ENCODE assay signal across 9 mouse cellular contexts in the genomic region with DNA sequence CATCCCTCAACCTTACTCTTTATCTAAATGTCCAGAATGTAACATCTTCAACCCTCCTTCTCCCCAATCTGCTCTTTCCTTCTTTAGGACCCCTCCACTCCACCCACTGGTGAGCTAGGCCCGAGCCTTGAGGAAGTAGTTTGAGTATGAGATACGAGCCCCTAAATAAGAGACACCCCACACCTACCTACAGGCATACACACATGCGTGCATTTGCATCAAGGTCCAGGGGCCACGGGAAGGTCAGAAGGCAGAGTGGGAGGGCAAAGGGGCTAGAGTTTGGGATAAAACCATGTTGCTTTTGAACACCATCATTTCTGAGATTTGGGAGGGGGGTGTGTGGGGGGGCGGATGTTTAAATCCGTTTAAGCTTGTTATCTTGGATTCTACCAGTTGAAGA. TPM values are rescaled to one million over a fixed set of nuclear protein-coding genes. Genes with fewer than 3 reads are reported as not detected.
DNase-seq lines count a peak whose midpoint lies in the region; ATAC-seq and TF ChIP-seq lines count a peak whose summit lies in the region.
"Had no signal": no experiment of that assay in that cellular context is flagged by ENCODE, and none has a peak within 500 bp of the region (broad histone marks: within the 10 kb centered on the region; RNA-seq: fewer than 3 reads in every experiment).

No protein-coding gene starts in this region.

- H3K9me3 ChIP-seq in hindbrain, embryonic 15.5 days = no peaks in the 10 kb centered on the region
- H3K9me3 ChIP-seq: megakaryocyte, embryonic 14.5 days had no signal

- H3K79me2 ChIP-seq in myocyte (ENCODE audit: control insufficient read depth, insufficient read depth) = peaks cover 32% of the 10 kb centered on the region

- H3K4me2 ChIP-seq in hindbrain, embryonic 15.5 days = peak overlapping the region; percentile 93
- H3K4me2 ChIP-seq in myocyte (ENCODE audit: low read depth) = peak overlapping the region; percentile 87

- peak overlapping the region; percentile 80; the same call in 1 of the 2 replicates for H3K4me3 ChIP-seq in kidney, adult 2 months (ENCODE audit: insufficient read depth, low read depth, low read length)
- H3K4me3 ChIP-seq in hindbrain, embryonic 15.5 days = peak overlapping the region; percentile 93
- peak overlapping the region; percentile 80 for H3K4me3 ChIP-seq in myocyte

- TF ChIP-seq CTCF in kidney, adult 2 months (conservative IDR thresholded peaks at IDR 0.05; ENCODE audit: insufficient read depth, insufficient read length, low read depth, low read length) = no peak

- H3K4me1 ChIP-seq in kidney, adult 2 months (ENCODE audit: control insufficient read depth, insufficient read depth, low read length) = no peaks in the 10 kb centered on the region
- peaks cover 53% of the 10 kb centered on the region for H3K4me1 ChIP-seq in hindbrain, embryonic 15.5 days (replicated peaks)

- no peaks in the 10 kb centered on the region for H3K36me3 ChIP-seq in kidney, adult 2 months (ENCODE audit: control insufficient read depth, insufficient read depth, low read length)
- no peaks in the 10 kb centered on the region for H3K36me3 ChIP-seq in hindbrain, embryonic 15.5 days
- no peaks in the 10 kb centered on the region for H3K36me3 ChIP-seq in myocyte (ENCODE audit: control insufficient read depth, insufficient read depth)

- no peak for TF ChIP-seq POLR2A in kidney, adult 2 months (IDR thresholded peaks at IDR 0.05; ENCODE audit: low read depth, low read length)
- no peak for TF ChIP-seq POLR2A in myocyte (IDR thresholded peaks at IDR 0.05; ENCODE audit: insufficient read length, low read depth)

- no peak for ATAC-seq in hindbrain, embryonic 15.5 days (ENCODE audit: low FRiP score, low read depth)

- peak overlapping the region; percentile 87 for H3ac ChIP-seq in myocyte (ENCODE audit: control insufficient read depth, insufficient read length)

- H3K9ac ChIP-seq in hindbrain, embryonic 15.5 days = peak overlapping the region; percentile 98

- no peaks in the 10 kb centered on the region; the same call in 1 of the 2 replicates for H3K27me3 ChIP-seq in kidney, adult 2 months (replicated peaks; ENCODE audit: control insufficient read depth, insufficient read depth, low read length)
- H3K27me3 ChIP-seq in hindbrain, embryonic 15.5 days = no peaks in the 10 kb centered on the region
- no peaks in the 10 kb centered on the region for H3K27me3 ChIP-seq in myocyte (ENCODE audit: control insufficient read depth, insufficient read depth, insufficient read length)

- peak overlapping the region; percentile 12; the same call in 1 of the 2 replicates for H3K27ac ChIP-seq in kidney, adult 2 months (ENCODE audit: insufficient read depth, low read depth, low read length)
- H3K27ac ChIP-seq in hindbrain, embryonic 15.5 days (replicated peaks) = peak overlapping the region; percentile 99

- no peak for DNase-seq in kidney, adult 2 months
- DNase-seq in kidney, adult 8-10 months = no peak
- peak; percentile 60 for DNase-seq in embryo, embryonic 9.5 days (ENCODE audit: extremely low spot score)
- no peak for DNase-seq in urinary bladder, postnatal 25 days (ENCODE audit: low spot score)
- DNase-seq in cerebellum, adult 9-11 months = no peak
- DNase-seq in frontal cortex, postnatal 25 days (ENCODE audit: low spot score in 2 of 2) = no peak

- WGBS in kidney, adult 2 months = 49% methylated on average over 6 of the region's 6 CpGs
- WGBS in hindbrain, embryonic 15.5 days = 4% methylated on average over 6 of the region's 6 CpGs

TF ChIP-seq in myocyte, 11 proteins besides CTCF, POLR2A, EP300 and RAD21:
- TF ChIP-seq TCF3 (IDR thresholded peaks at IDR 0.05; ENCODE audit: insufficient read length, low read depth) = no peak
- no peak for TF ChIP-seq SRF (IDR thresholded peaks at IDR 0.05; ENCODE audit: control insufficient read depth, insufficient read length, low read depth)
- TF ChIP-seq CEBPB (IDR thresholded peaks at IDR 0.05; ENCODE audit: insufficient read depth, poor library complexity, severe bottlenecking) = no peak
- no peak for TF ChIP-seq MAX (IDR thresholded peaks at IDR 0.05; ENCODE audit: low read depth)
- TF ChIP-seq TCF12 (IDR thresholded peaks at IDR 0.05; ENCODE audit: insufficient read depth, poor library complexity, severe bottlenecking) = no peak
- TF ChIP-seq USF1 (IDR thresholded peaks at IDR 0.05; ENCODE audit: low read depth) = no peak
- TF ChIP-seq POLR2AphosphoS2 (IDR thresholded peaks at IDR 0.05; ENCODE audit: insufficient read length, low read depth) = no peak
- TF ChIP-seq MYOG (IDR thresholded peaks at IDR 0.05; ENCODE audit: control insufficient read depth in 1 of 3, insufficient read depth in 1 of 3, insufficient read length in 2 of 3, low read depth in 2 of 3) = no peak
- TF ChIP-seq E2F4 (IDR thresholded peaks at IDR 0.05; ENCODE audit: insufficient read depth) = no peak
- TF ChIP-seq MYOD1 (IDR thresholded peaks at IDR 0.05; ENCODE audit: control insufficient read depth in 1 of 3, insufficient read length in 2 of 3, low read depth in 2 of 3) = no peak

RNA-seq across cellular contexts. Expression of gene Pknox2, which starts 2.5 kb away (rescaled TPM):
- polyA plus RNA-seq in kidney, adult 2 months (2012; rRNA removed) = 7.1 and 8.2 TPM in 2 replicates
- polyA plus RNA-seq in hindbrain, embryonic 15.5 days (2015; fragmentation: Nextera tagmentation; extraction: Ambion mirVana) = 32.9 and 40.6 TPM in 2 replicates
- 20.4 TPM for polyA plus RNA-seq in myocyte (2012; fragmentation: generic; extraction: Trizol)
